Mouse (Mus musculus) frontal cortex, adult 2 months (tissue): ENCODE measurements around the gene Tulp4. TPM values are rescaled to one million over a fixed set of nuclear protein-coding genes. Genes with fewer than 3 reads are reported as not detected.
"Not testable (repeated sequence)": the region's sequence is repeated elsewhere in the genome, so short reads cannot be mapped to it uniquely, and the experiment has no call there.

Source experiments
- DNase-seq, 2 experiments: peaks; one replicate each; pipeline ENCODE4 v3.0.0; 2022; ENCODE audit warnings: low spot score in 1 of 2; ENCODE audit errors: extremely low spot score in 1 of 2
- polyA plus RNA-seq: library from polyadenylated mRNA; depleted of rRNA; stranded (reverse); fragments of >200 nt; gene quantifications from 2 replicates; pipeline ENCODE4 v1.2.3, GENCODE M21; 2012; rRNA removed

The Tulp4 gene
- polyA plus RNA-seq, 1 experiment, result 83.5 TPM

- not testable (repeated sequence) for DNase-seq
Measured at GRCm38 (mm10) chr17:6269876-6270831, 163.9 kb downstream of the Tulp4 start.

- DNase-seq, result not testable (repeated sequence)
Measured at GRCm38 (mm10) chr17:6270840-6271239, 164.6 kb downstream of the Tulp4 start.

GRCm38 (mm10) chr17:6271970-6272369 lies 165.7 kb downstream of the Tulp4 start:
- DNase-seq, result not testable (repeated sequence)

GRCm38 (mm10) chr17:6274693-6275092 lies 168.5 kb downstream of the Tulp4 start:
- DNase-seq, result not testable (repeated sequence)

GRCm38 (mm10) chr17:6279205-6279604 lies 173.0 kb downstream of the Tulp4 start:
- not testable (repeated sequence) for DNase-seq

DNA sequence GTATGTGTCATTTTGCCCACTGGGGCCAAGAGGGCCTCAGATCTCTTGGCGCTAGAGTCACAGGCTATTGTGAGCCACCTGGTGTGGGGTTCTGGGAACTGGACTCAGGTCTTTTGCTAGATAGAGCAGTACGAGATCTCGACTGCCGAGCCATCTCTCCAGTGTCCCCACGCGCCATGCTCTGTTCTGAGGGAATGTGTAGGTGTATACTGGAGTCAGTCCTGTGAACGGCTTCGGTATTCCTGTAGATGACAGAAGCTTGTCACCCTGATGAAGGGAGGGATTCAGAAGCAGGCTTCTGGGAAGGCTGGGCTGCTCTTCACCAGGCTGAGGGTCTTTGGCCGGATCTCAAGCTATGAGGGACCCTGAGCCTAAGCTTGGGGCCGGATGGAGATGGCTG lies 173.5 kb downstream of the Tulp4 start:
- not testable (repeated sequence) for DNase-seq

DNA sequence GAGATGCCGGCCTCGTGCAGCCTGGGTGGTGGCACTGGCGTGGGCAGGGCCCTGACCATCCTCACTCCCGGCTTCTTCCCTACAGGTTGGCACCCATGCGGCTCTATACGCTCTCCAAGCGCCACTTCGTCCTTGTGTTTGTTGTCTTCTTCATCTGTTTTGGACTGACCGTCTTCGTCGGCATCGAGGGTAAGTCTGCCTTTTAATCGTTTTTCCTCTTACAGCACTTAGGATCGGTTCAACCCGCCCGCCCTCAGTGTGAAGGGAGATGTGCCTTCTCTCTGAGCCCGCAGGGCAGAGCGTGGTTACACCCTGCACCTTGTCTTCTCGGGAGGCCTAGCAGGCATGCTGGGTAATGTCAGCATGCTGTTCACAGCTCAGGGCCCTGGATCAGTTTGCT lies 174.3 kb downstream of the Tulp4 start:
- DNase-seq, result not testable (repeated sequence)

DNA sequence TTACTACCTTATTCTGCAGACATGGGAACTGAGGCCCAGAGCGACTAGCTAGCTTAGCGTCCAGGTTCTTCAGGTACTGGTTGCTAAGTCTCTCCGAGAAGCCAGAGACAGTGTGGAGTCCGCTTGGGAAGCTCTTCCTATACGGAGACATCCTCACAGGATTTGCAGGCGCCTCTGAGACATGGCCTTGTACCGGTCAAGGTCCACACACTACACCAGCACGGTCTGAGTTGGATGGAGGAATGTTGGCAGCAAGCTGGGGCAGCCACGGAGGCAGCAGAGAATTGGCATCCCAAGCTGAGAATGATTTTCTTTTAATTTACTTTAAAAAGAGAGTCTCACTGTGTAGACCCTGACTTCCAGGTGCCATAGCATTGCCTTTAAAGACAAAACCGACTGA lies 176.9 kb downstream of the Tulp4 start:
- DNase-seq, result not testable (repeated sequence)

GRCm38 (mm10) chr17:6286169-6286568 lies 179.9 kb downstream of the Tulp4 start:
- not testable (repeated sequence) for DNase-seq

DNA sequence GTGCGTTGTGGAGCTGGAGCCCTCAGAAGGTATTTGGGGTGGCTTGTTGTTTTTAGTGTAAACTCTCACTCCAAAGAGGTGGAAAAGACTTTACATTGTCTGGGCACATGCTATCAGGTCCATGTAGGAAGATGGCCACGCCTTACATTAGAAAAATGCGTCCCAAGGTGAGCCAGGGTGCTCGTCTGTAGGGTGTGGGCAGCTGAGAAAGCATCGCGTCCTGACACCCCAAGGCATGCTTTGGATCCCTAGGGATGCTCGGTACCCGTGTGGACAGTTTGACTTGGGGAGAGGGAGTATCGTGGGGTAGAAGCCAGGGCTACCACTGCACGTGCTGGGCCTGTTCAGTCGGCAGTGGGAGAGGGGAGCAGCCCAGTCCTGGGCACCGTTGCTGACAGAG lies 182.8 kb downstream of the Tulp4 start:
- not testable (repeated sequence) for DNase-seq

- not testable (repeated sequence) for DNase-seq
Measured at GRCm38 (mm10) chr17:6293882-6294281, 187.6 kb downstream of the Tulp4 start.

- DNase-seq, result not testable (repeated sequence)
Measured at GRCm38 (mm10) chr17:6297060-6297795, 191.0 kb downstream of the Tulp4 start.

DNA sequence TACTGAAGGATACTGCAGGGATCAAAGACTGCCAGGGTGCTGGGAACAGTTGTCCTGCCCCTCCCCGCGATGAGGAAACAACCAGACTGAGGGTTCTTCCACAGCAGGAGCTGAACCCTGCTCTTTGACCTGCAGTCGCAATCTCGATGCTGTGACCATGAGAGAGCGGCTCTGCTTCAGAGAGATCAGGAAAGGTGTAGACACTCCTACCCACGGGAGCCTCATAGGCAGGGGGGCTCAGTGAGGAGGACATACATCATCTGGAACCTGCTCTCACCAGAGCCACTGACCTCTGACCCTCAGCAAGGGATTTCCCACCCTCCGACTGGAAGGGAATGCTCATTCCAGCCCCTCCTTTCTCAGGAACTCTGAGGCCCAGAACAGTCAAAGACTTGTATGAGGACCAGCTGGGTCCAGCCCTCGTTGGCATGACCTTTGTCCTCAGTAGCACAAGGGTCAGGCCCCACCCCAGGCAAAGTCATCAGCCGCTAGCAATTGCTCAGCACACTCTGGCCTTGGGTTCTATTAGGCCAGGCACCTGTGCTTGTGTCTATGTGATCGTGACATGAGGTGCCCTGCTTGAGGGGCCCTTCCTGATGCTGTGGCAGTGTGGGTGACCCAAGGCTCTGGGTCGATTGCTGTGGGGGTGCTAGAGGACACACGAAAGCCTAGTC lies 194.1 kb downstream of the Tulp4 start:
- not testable (repeated sequence) for DNase-seq

Other genes with a start within 250 kb of the Tulp4 start
- gene Synj2, start 165.2 kb upstream of the Tulp4 start, polyA plus RNA-seq, result 19.9 and 23.6 TPM in 2 replicates
- 22.5 and 22.7 TPM in 2 replicates for gene Serac1, start 26.7 kb upstream of the Tulp4 start, polyA plus RNA-seq
- gene Gtf2h5, start 26.7 kb upstream of the Tulp4 start, polyA plus RNA-seq, result 78.0 and 84.1 TPM in 2 replicates
- 64.6 and 65.0 TPM in 2 replicates for gene Tmem181a, start 150.4 kb downstream of the Tulp4 start, polyA plus RNA-seq
- 11.2 and 11.6 TPM in 2 replicates for gene Dynlt1a, start 211.1 kb downstream of the Tulp4 start, polyA plus RNA-seq